Mouse (Mus musculus): ENCODE results near the gene Cherp. TPM values are rescaled to one million over a fixed set of nuclear protein-coding genes. Genes with fewer than 3 reads are reported as not detected.

Cherp gene
- polyA plus RNA-seq, 1 experiment = 56.9 TPM

- peaks cover 77% of the 10 kb centered on the region for H3K79me3 ChIP-seq (ENCODE audit: low read depth)
- TF ChIP-seq MYOG (IDR thresholded peaks at IDR 0.05; ENCODE audit: control insufficient read depth, extremely low read depth, insufficient read length) = no peak
- no peak for TF ChIP-seq USF1 (IDR thresholded peaks at IDR 0.05; ENCODE audit: low read depth)
- TF ChIP-seq FOSL1 (IDR thresholded peaks at IDR 0.05; ENCODE audit: insufficient read depth, low read length, poor library complexity, severe bottlenecking) = no peak
- TF ChIP-seq MAX (IDR thresholded peaks at IDR 0.05) = no peak
- no peak for TF ChIP-seq CTCF (IDR thresholded peaks at IDR 0.05; ENCODE audit: control insufficient read depth, insufficient read depth, insufficient read length)
- TF ChIP-seq CEBPB (IDR thresholded peaks at IDR 0.05; ENCODE audit: low read depth) = no peak
- no peak for TF ChIP-seq MYOD1 (IDR thresholded peaks at IDR 0.05; ENCODE audit: control insufficient read depth, insufficient read length, low read depth)
- no peak overlapping the region for H3K4me3 ChIP-seq (ENCODE audit: insufficient read depth, poor library complexity, severe bottlenecking)
- H3K36me3 ChIP-seq (ENCODE audit: control insufficient read depth, insufficient read depth) = peaks cover 5% of the 10 kb centered on the region
- H3ac ChIP-seq (ENCODE audit: control insufficient read depth, insufficient read length, low read depth) = no peak overlapping the region
- peaks cover 97% of the 10 kb centered on the region for H3K79me2 ChIP-seq (ENCODE audit: control insufficient read depth, insufficient read depth)
- no peaks in the 10 kb centered on the region for H3K27me3 ChIP-seq (ENCODE audit: control insufficient read depth, insufficient read depth, insufficient read length)
These were observed 32.5 kb upstream of the Cherp start for GRCm38 (mm10) chr8:72507505-72507904.

GRCm38 (mm10) chr8:72504637-72505314 is 29.8 kb upstream of the Cherp start:
- Histone ChIP-seq H3ac (ENCODE audit: control insufficient read depth, insufficient read length, low read depth) (no peak overlapping the region), H3K79me2 (ENCODE audit: control insufficient read depth, insufficient read depth) (peaks cover 97% of the 10 kb centered on the region), H3K27me3 (ENCODE audit: control insufficient read depth, insufficient read depth, insufficient read length) (no peaks in the 10 kb centered on the region), H3K4me3 (ENCODE audit: insufficient read depth, poor library complexity, severe bottlenecking) (no peak overlapping the region), H3K79me3 (ENCODE audit: low read depth) (peaks cover 82% of the 10 kb centered on the region), H3K36me3 (ENCODE audit: control insufficient read depth, insufficient read depth) (peaks cover 8% of the 10 kb centered on the region)
- TF ChIP-seq MYOD1 (IDR thresholded peaks at IDR 0.05; ENCODE audit: control insufficient read depth, insufficient read length, low read depth) = no peak
- no peak for TF ChIP-seq MYOG (IDR thresholded peaks at IDR 0.05; ENCODE audit: control insufficient read depth, extremely low read depth, insufficient read length)

- H3K36me3 ChIP-seq (ENCODE audit: control insufficient read depth, insufficient read depth) = peaks cover 8% of the 10 kb centered on the region
- TF ChIP-seq FOSL1 (IDR thresholded peaks at IDR 0.05; ENCODE audit: insufficient read depth, low read length, poor library complexity, severe bottlenecking) (no peak), MYOG (IDR thresholded peaks at IDR 0.05; ENCODE audit: control insufficient read depth, extremely low read depth, insufficient read length) (no peak), MAX (IDR thresholded peaks at IDR 0.05) (no peak), MYOD1 (IDR thresholded peaks at IDR 0.05; ENCODE audit: control insufficient read depth, insufficient read length, low read depth) (no peak), USF1 (IDR thresholded peaks at IDR 0.05; ENCODE audit: low read depth) (no peak), CTCF (IDR thresholded peaks at IDR 0.05; ENCODE audit: control insufficient read depth, insufficient read depth, insufficient read length) (no peak), CEBPB (IDR thresholded peaks at IDR 0.05; ENCODE audit: low read depth) (no peak)
These were observed 29.1 kb upstream of the Cherp start for GRCm38 (mm10) chr8:72504137-72504536.

GRCm38 (mm10) chr8:72500521-72500931 is 25.5 kb upstream of the Cherp start:
- no peaks in the 10 kb centered on the region for H3K27me3 ChIP-seq (ENCODE audit: control insufficient read depth, insufficient read depth, insufficient read length)
- peaks cover 73% of the 10 kb centered on the region for H3K79me3 ChIP-seq (ENCODE audit: low read depth)
- H3K36me3 ChIP-seq (ENCODE audit: control insufficient read depth, insufficient read depth) = peaks cover 20% of the 10 kb centered on the region
- no peak for TF ChIP-seq CTCF (IDR thresholded peaks at IDR 0.05; ENCODE audit: control insufficient read depth, insufficient read depth, insufficient read length)
- TF ChIP-seq MYOG (IDR thresholded peaks at IDR 0.05; ENCODE audit: control insufficient read depth, extremely low read depth, insufficient read length) = no peak
- no peak for TF ChIP-seq MYOD1 (IDR thresholded peaks at IDR 0.05; ENCODE audit: control insufficient read depth, insufficient read length, low read depth)
- no peak for TF ChIP-seq CEBPB (IDR thresholded peaks at IDR 0.05; ENCODE audit: low read depth)
- TF ChIP-seq USF1 (IDR thresholded peaks at IDR 0.05; ENCODE audit: low read depth) = no peak
- no peak for TF ChIP-seq MAX (IDR thresholded peaks at IDR 0.05)
- TF ChIP-seq FOSL1 (IDR thresholded peaks at IDR 0.05; ENCODE audit: insufficient read depth, low read length, poor library complexity, severe bottlenecking) = no peak
- no peak overlapping the region for H3ac ChIP-seq (ENCODE audit: control insufficient read depth, insufficient read length, low read depth)
- no peak overlapping the region for H3K4me3 ChIP-seq (ENCODE audit: insufficient read depth, poor library complexity, severe bottlenecking)
- peaks cover 100% of the 10 kb centered on the region for H3K79me2 ChIP-seq (ENCODE audit: control insufficient read depth, insufficient read depth)

More at GRCm38 (mm10) chr8:72504137-72504536, 29.1 kb upstream of the Cherp start:
- Histone ChIP-seq H3K27me3 (ENCODE audit: control insufficient read depth, insufficient read depth, insufficient read length) (no peaks in the 10 kb centered on the region), H3K4me3 (ENCODE audit: insufficient read depth, poor library complexity, severe bottlenecking) (no peak overlapping the region), H3ac (ENCODE audit: control insufficient read depth, insufficient read length, low read depth) (no peak overlapping the region), H3K79me3 (ENCODE audit: low read depth) (peaks cover 82% of the 10 kb centered on the region), H3K79me2 (ENCODE audit: control insufficient read depth, insufficient read depth) (peaks cover 97% of the 10 kb centered on the region)

GRCm38 (mm10) chr8:72499521-72500284 is 24.7 kb upstream of the Cherp start:
- Histone ChIP-seq H3K27me3 (ENCODE audit: control insufficient read depth, insufficient read depth, insufficient read length) (no peaks in the 10 kb centered on the region), H3K79me3 (ENCODE audit: low read depth) (peaks cover 68% of the 10 kb centered on the region), H3K4me3 (ENCODE audit: insufficient read depth, poor library complexity, severe bottlenecking) (no peak overlapping the region), H3K36me3 (ENCODE audit: control insufficient read depth, insufficient read depth) (peaks cover 28% of the 10 kb centered on the region), H3ac (ENCODE audit: control insufficient read depth, insufficient read length, low read depth) (no peak overlapping the region), H3K79me2 (ENCODE audit: control insufficient read depth, insufficient read depth) (peaks cover 100% of the 10 kb centered on the region)
- no peak for TF ChIP-seq MAX (IDR thresholded peaks at IDR 0.05)
- no peak for TF ChIP-seq CEBPB (IDR thresholded peaks at IDR 0.05; ENCODE audit: low read depth)
- no peak for TF ChIP-seq CTCF (IDR thresholded peaks at IDR 0.05; ENCODE audit: control insufficient read depth, insufficient read depth, insufficient read length)
- TF ChIP-seq MYOG (IDR thresholded peaks at IDR 0.05; ENCODE audit: control insufficient read depth, extremely low read depth, insufficient read length) = no peak
- no peak for TF ChIP-seq USF1 (IDR thresholded peaks at IDR 0.05; ENCODE audit: low read depth)
- TF ChIP-seq MYOD1 (IDR thresholded peaks at IDR 0.05; ENCODE audit: control insufficient read depth, insufficient read length, low read depth) = no peak
- TF ChIP-seq FOSL1 (IDR thresholded peaks at IDR 0.05; ENCODE audit: insufficient read depth, low read length, poor library complexity, severe bottlenecking) = no peak
